Mouse (Mus musculus): Measurements from ENCODE around the gene Prdm1.

GRCm38 (mm10) chr10:44432235-44432634 lies 96.1 kb downstream of the Prdm1 start:
- TF ChIP-seq CTCF (IDR thresholded peaks at IDR 0.05; ENCODE audit: low read depth, low read length): no peak
- no peak for TF ChIP-seq GATA2 (IDR thresholded peaks at IDR 0.05; ENCODE audit: borderline replicate concordance, low read depth, low read length)
